Mouse (Mus musculus) layer of hippocampus, postnatal 36 days (tissue): ENCODE measurements at regions not wholly inside any gene's neighbourhood (a gene's known extent, or its start where the extent isn't known, plus 50 kb on each side); places are given as distances from the start of the nearest gene placed in this dataset.

Source experiments
- DNase-seq, 2 experiments: peaks; one replicate each; pipeline ENCODE4 v3.0.0; 2022

DNA sequence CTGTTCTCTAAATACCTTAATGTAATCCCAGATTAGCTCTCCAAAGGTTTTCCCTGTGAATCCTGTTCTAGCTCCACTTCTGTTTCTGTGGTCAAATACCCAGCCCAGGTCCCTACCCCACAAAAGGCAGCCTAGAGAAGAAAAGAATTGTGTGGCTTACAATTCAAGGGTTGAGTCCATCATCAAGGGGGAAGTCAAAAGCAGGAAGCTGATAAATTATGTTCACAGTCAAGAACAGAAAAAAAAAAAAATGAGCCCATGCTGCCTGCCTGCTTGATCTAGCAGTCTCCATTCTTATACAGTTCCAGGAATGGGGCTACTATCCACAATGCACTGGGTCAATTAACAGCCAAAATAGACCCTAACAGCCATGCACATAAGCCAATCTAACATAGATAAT is 285.7 kb downstream of the Actr3 start:
- no peak for DNase-seq

DNA sequence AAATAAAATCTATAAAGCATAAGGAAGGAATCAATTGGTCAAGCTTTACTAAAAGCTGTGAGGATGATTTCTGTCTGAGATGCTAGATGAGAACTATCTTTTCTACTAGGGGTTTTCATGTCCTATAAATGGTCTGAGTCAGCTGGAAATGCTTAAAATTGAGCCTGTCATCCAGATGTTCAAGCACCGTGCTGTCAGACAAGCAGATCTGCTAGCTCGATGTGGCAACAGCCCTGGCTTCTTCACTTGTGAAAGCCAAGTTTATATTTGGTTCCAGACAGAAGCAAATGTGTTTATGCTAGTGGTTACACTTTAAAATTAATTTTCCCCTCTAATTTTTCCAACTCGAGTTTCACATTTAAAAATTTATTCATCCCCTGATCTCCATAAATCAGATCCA is 311.7 kb downstream of the Actr3 start:
- DNase-seq = no peak

DNA sequence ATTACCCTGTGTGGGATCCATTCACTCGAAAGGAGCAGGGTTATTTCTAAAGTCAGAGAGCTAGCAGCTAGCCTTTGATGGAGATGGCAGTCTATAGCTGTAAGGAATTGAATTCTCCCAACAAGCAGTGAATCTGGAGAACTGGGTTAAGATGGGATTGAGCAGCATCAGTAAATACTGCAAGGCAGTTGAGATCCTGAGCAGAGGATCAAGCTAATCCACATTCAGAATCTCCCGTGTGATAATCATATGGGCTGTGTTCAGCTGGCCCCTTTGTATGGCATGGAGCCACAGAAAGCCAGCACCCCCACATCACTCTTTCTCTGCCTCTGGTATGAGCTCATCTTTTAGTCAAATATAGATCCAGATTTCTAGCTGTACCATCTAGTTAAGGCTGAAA is 334.9 kb downstream of the Actr3 start:
- no peak for DNase-seq

DNA sequence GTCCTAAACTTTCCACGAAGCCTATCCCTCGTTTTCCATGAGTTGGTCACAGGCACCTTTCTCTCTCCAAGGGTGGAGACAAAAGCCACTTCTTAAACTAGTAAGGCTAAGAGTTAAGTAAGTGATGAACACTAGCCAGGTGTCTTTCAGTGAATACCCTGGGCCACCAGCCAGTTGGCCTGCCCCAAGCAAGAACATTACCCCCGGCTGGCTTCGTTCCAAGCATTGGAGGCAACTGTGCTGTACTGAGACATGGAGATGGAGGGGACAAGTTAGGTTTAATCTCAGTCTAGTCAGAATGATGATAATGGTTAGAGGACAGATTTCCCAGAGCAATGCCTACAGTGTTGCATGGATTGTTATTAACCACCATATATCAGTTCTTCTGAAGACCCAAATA is 350.6 kb downstream of the Actr3 start:
- no peak for DNase-seq

DNA sequence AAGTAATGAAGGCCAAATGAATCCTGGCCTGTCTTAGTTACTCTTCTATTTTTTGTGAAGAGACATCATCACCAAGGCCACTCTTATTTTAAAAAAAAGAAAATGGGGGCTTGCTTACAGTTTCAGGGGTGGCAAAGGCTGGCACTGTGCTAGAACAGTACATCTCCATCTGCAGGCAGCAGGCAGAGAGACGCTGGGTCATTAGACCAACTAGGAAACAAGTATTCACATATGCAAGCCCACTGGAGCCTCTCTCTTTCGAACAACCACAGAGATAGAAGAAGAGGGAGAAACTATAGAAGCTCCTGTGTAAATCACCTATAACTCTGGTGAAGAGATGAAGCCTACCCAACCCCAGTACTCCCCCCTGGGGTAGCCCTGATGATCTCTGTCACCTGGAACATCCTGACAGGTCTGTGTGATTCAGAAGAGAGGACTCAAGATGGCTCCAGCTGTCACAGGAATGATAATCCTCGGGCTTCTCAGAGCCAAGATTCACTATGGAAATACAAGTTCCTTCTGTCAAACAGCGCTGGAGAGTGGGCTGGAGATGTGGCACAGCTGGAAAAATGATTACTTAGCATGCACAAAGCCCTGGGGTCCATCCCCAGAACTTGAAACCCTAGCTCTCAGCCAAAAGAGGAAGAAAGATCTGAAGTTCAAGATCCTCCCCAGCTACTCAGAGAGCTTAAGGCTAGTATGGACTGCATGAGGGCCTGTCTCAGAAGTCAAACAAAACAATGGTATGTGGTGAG is 395.8 kb downstream of the Actr3 start:
- DNase-seq = no peak

GRCm38 (mm10) chr1:125013301-125013700 is 422.2 kb downstream of the Actr3 start:
- no peak for DNase-seq

DNA sequence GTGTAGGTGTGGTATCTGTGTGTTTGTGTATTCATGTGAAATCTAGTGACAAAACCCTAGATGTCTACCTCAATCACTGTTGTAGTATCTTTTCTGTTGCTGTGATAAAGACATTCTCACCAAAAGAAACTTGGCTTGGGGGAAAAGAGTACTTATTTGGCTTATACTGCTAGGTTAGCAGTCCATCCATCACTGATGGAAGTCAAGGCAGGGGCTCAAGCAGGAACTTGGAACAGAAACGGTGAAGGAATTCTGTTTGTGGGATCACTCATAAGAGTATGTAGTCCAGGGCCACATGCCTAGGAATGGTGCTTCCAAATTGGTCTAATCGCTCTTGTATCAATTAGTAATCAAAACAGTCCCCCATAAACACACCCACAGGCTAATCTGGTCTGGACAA is 423.6 kb downstream of the Actr3 start:
- no peak for DNase-seq

DNA sequence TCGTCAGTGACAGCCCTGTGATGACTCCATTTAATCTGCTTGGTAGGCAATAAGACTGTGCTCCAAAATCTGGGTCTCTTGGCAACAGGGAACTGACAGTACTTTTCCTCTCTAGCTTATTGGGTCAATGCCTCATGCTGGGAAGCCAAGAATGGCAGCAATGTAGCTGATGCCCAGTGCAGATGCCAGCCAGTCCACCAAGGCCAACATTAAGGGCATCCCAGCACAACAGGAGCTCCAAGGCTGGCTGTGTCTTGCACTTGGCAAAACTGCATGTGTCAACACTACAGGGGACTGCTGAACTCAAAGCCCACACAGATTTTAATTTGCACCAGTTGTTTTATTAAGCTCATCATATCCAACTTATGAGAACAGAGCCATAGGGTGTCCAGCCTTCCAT is 437.9 kb downstream of the Actr3 start:
- DNase-seq = peak; percentile 4 to 11

DNA sequence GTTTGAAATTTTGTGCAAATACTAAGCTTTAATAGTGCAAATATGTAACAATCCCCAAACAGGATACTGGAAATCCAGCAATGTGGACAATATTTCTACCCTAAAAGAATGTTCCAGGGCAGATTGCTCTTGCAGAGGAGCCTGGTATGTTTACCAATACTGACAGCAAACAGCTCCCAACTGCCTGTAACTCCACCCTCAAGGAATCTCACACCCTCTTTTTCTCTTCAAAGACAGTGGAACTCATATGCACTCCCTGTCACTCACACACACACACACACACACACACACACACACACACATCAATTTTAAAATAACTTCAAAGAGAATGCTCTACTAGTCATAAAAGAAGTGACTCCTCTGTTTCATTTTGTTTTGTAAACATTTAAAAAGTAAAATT is 484.7 kb downstream of the Actr3 start:
- no peak for DNase-seq

- DNase-seq = no peak
Measured at GRCm38 (mm10) chr1:124904373-124904772, 531.2 kb downstream of the Actr3 start.

DNA sequence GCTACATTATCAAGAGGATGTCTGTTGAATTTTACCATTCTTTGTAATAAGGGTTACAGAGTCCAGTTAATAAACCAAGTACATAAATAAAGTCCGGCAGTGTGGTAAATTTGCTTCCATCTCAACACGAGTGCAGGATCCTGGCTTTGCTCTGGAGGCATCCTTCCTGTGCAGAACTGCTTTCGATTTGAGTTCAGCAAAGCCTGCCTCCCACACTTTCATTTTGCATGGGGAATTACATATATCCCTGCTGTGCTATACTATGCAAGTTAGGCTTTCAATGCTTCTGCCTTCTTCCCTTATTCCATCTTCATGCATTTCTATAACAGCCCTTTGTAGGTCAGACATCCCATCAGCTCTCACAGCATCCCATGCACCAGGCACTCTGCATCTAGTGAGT is 564.4 kb downstream of the Actr3 start:
- no peak for DNase-seq

DNA sequence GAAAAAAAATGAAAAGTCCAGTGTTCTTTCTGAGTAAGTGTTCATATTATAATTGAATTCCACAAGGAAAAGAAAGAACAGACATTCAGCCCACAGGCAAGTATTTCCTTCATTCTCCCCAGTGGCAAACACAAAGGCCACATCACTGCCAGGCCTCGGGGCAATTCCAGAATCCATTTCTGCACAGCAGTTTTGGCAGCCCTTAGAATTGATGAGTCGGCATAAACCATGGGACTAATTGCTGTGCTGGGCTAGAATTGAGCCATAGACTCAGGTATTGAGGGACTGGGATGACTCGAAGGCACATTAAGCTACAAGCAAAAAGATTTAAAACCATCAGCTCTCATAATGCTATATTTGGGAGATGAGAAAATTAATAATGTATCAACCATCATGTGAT is 569.3 kb downstream of the Actr3 start:
- no peak for DNase-seq

DNA sequence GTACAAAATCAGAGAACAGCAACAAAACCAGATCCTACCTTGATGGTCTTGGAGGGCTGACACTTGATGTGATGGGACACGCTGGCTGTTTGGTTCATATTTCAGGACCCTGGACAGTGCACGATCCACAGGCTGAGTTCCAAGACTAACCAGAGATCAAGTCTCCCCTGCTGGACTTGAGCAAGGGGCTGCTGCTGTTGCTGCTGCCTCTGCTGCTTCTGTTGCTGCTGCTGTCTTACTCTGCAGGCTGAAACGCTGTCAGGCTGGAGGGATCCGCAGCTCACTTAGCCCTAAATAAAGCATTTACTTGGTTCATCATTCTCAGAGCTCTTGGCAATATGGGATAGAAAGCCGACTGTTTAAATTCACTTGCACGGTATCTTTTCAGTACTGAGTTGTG is 589.8 kb downstream of the Actr3 start:
- peak in 1 of 2 experiments; percentile 2 for DNase-seq

GRCm38 (mm10) chr1:124825717-124826116 is 609.8 kb downstream of the Actr3 start:
- DNase-seq = peak in 1 of 2 experiments; percentile 2

GRCm38 (mm10) chr1:124793026-124793425 is 642.5 kb downstream of the Actr3 start:
- DNase-seq = no peak

DNA sequence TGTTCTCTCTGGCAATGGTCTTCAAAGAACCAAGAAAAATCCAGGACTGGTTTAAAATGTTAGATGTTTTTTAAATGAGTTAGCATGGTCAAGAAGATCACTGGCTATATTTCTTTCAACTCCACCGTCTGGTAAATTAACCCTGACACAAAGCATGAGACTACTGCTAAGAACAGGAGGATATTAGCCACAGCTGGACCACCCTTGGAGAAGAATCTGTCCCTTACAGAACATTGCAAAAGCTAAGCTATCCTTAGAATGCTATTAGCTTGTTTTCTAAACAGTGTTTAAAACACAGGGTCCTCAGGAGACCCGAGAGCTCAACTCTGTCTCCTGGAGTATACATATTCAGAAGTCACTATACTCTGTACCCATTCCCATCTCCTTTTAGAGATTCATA is 644.9 kb downstream of the Actr3 start:
- no peak for DNase-seq

- no peak for DNase-seq
Measured at GRCm38 (mm10) chr1:124790130-124790529, 645.4 kb downstream of the Actr3 start.

- no peak for DNase-seq
Measured at GRCm38 (mm10) chr1:124783066-124783465, 652.5 kb downstream of the Actr3 start.

DNA sequence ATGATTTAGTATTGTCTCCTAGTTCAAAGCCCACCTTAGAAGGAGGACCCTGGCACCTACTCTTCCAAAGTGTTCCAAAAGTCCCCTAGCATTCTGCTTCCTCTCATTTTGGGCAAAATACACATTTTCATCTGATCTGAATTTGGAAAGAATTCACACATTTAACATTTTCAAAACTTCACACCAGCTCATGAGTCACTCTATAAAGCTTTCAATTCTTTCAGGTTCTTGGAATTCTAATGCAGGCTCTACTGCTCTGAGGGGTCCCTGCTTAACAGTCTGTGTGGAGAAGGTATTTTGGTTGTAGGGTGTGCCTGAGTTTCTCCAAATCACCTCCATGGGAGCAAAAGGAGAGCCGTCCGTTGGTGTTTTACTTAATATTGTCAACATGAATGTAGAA is 657.8 kb downstream of the Actr3 start:
- no peak for DNase-seq

DNA sequence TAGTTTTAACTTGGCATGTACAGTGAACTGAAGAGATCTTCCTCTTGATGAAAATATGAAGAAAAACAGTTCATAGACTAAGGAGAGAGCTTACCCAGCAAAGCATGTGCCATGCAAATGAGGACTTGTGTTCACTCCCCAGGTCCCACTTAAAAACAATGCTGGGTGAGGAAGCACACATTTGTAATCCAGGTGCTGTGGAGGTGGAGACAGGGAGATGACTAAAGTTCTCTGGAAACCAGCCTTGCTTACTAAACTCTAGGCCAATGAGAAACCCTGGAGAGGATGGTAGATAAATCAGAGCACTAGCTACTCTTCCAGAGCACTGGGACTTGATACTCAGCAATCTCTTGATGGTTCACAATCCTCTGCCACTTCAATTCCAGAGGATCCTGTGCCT is 678.8 kb downstream of the Actr3 start:
- no peak for DNase-seq

DNA sequence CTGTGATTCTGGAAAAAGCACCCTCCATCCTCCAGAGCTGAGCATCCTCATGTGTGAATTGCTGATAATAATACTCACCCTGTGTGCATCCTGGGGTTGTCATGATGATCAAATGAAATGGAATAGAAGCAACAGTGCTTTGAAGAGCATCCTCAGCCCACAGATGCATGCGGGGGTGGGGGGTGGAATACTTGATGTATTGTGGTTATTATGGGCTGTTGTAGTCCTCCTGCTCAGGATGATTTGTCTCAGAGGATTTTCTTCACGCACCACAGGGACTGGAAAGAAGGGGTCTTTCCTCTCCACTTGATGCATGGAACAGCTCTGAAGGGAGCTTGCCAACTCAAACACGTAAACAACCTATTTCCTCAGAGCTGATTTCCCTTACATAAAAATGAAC is 694.4 kb upstream of the Dpp10 start:
- no peak for DNase-seq

- DNase-seq = no peak
Measured at GRCm38 (mm10) chr1:124730364-124730763, 685.0 kb upstream of the Dpp10 start.

DNA sequence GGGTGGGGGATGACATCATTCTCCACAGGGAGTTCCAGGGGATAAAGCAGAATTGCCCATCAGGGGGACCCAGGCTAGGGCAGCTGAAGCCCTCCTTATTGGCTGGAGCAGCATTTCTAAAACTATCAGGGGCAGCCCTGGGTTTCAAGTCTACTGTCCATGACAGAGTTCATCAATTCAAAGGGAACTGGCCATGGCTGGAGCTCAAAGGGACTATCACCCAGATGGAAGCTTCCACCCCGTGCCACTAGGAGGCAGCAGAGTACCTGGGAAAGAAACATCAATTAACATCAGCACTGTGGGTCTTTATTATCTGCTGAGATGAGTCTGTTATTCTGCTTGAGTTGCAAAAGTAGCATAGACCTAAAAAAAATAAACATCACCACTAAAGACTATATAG is 672.7 kb upstream of the Dpp10 start:
- peak; percentile 61 to 65 for DNase-seq

DNA sequence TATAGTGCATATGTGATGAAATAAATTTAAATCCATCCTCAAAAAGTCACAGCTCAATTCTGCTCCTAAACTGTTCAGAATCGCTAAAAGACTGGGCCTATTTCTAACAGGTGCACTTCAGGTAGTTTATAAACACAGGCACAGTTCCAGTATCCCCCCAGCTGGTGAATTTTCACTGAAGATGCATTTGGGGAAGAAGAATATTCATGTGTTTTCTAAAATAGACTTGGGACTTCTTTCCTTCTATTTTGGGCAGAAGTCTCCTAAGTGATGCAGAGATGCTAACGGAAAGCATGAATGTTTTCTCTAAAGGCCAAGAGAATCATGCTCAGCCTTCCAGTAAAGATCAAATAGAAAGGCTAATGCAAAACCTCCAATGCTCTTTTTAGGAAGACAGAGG is 660.9 kb upstream of the Dpp10 start:
- DNase-seq = no peak

- no peak for DNase-seq
Measured at GRCm38 (mm10) chr1:124674420-124674819, 629.1 kb upstream of the Dpp10 start.
